Mouse (Mus musculus) olfactory bulb, adult 2 months (tissue): ENCODE data around the gene Ephb2.

ENCODE experiments used
- CTCF ChIP-seq: fragments of 200-500 bp; IDR thresholded peaks from 2 replicates; pipeline ENCODE4 v1.5.1; 2012; ENCODE audit warnings: low read depth, mild to moderate bottlenecking, low read length, moderate library complexity; ENCODE audit not compliant: insufficient read depth
- POLR2A ChIP-seq: fragments of 200-500 bp; IDR thresholded peaks from 2 replicates; pipeline ENCODE4 v1.6.1; 2012; ENCODE audit warnings: mild to moderate bottlenecking, low read depth, low read length, moderate library complexity; ENCODE audit not compliant: insufficient read depth

DNA sequence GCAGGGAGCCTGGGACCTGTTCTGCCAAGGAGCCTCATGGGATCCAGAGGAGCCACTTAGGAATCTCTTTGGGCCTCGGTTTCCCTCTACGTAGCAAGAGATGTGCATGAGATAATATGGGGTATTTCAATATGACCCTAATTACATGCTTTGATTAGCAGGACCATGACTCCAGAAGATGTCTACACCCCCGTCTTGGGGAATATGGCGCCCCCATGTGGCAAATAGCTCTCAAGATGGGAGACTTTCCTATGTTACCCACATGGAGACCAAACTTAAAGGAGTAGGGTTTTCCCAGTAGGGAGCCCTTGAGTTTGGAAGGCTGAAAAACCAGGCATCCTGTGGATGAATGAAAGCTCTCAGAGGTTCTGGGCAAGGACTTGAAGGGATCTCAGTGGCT is 147.7 kb downstream of the Ephb2 start:
- TF ChIP-seq CTCF = no peak
- TF ChIP-seq POLR2A = no peak
